Mouse (Mus musculus): Measurements from ENCODE around the gene Hist1h4m. TPM values are rescaled to one million over a fixed set of nuclear protein-coding genes. Genes with fewer than 3 reads are reported as not detected.
"Not testable (repeated sequence)": the region's sequence is repeated elsewhere in the genome, so short reads cannot be mapped to it uniquely, and the experiment has no call there.

Hist1h4m gene
- polyA plus RNA-seq, 1 experiment: not detected

DNA sequence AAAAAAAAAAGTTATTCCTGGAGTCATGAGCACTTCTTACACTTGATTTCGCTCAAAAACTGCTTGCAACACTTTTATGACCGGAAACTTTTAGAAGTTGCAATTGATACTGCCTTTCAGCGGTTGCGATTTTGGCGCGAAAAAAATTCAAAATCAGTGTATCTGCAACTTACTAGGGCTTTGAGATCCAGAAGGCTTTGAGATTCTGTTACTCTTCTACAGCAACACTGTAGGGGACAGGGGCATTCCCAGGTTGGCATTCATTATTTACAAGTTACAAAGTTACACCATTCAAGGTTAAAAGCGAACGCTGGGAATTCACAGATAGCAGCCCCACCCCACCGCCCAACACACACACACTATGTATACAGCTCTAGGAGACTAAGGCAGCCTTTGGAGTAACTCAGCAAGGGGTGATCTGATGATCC, 27.8 kb upstream of the Hist1h4m start:
- no peak overlapping the region for H3K4me3 ChIP-seq (ENCODE audit: insufficient read depth, low read depth, low read length)
- WGBS: under 1% methylated on average over 9 of the region's 9 CpGs
- H3K27ac ChIP-seq (ENCODE audit: insufficient read depth, low read depth, low read length): no peak overlapping the region
- H3K4me1 ChIP-seq (ENCODE audit: control insufficient read depth, insufficient read depth, low read length): no peaks in the 10 kb centered on the region; the same call in 1 of the 2 replicates
- TF ChIP-seq CTCF (IDR thresholded peaks at IDR 0.05; ENCODE audit: insufficient read depth, low read depth, low read length) (no peak), POLR2A (IDR thresholded peaks at IDR 0.05; ENCODE audit: insufficient read depth, low read depth, low read length) (no peak)

DNA sequence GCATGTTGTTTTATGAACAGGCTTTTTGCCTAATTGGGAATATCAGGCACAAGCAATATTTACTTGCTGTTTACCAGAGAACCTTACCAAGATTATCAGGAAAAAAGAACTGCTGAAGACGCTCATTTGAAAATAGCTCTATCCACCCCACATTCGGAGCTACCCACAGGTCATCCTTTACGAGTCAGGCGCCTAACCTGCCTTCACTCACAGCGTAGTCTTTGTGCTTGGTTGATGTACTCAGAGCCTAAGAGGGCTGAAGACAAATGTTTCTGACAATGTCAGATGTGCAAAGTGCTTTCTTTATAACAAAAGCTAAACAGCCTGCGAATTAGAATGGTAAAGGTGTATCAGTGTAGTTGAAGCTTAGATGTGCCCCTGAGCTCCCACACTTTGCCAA, 27.2 kb upstream of the Hist1h4m start:
- 32% methylated on average over 6 of the region's 6 CpGs for WGBS
- H3K27ac ChIP-seq (ENCODE audit: insufficient read depth, low read depth, low read length): no peak overlapping the region

DNA sequence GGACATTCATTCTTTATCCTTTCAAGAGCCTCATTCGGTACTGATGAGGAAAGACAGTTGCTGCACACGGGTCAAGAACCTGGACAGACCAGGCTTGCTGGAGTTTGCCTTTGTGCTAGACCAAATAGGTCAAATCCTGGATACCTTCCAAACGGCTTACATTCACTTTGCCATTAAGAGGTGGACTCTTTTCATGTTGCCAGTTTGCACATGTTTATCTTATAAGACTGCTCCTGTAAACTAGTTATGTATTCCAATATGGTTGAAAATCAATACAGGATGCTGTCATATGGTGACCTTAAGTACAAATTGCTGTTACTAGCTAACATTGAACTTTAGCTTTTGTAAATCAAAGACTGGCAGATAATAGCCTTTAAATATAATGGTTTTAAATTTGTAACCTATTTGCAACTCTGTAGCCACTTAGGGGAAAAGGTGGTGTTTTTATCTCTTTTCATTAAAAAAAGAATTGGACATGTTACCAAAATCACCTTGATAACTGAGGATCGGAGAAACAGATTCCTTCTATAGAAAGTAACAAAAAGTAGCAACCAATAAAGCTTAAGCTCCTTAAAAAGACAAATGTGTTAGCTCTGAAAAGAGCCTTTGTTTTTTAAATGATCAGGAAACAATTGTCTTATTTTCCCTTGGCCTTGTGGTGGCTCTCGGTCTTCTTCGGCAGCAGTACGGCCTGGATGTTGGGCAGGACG, 25.2 kb upstream of the Hist1h4m start:
- H3K27ac ChIP-seq (ENCODE audit: insufficient read depth, low read depth, low read length): no peak overlapping the region; the same call in 1 of the 2 replicates
- H3K4me3 ChIP-seq (ENCODE audit: insufficient read depth, low read depth, low read length): peak overlapping the region; percentile 43
- peaks cover 5% of the 10 kb centered on the region; the same call in 1 of the 2 replicates for H3K4me1 ChIP-seq (ENCODE audit: control insufficient read depth, insufficient read depth, low read length)
- TF ChIP-seq POLR2A (IDR thresholded peaks at IDR 0.05; ENCODE audit: insufficient read depth, low read depth, low read length) (no peak), CTCF (IDR thresholded peaks at IDR 0.05; ENCODE audit: insufficient read depth, low read depth, low read length) (no peak)
- 7% methylated on average over 8 of the region's 8 CpGs for WGBS

More for the DNA sequence above, 27.2 kb upstream of the Hist1h4m start:
- Histone ChIP-seq H3K4me3 (ENCODE audit: insufficient read depth, low read depth, low read length) (no peak overlapping the region), H3K4me1 (ENCODE audit: control insufficient read depth, insufficient read depth, low read length) (no peaks in the 10 kb centered on the region; the same call in 1 of the 2 replicates)
- no peak for TF ChIP-seq POLR2A (IDR thresholded peaks at IDR 0.05; ENCODE audit: insufficient read depth, low read depth, low read length)

DNA sequence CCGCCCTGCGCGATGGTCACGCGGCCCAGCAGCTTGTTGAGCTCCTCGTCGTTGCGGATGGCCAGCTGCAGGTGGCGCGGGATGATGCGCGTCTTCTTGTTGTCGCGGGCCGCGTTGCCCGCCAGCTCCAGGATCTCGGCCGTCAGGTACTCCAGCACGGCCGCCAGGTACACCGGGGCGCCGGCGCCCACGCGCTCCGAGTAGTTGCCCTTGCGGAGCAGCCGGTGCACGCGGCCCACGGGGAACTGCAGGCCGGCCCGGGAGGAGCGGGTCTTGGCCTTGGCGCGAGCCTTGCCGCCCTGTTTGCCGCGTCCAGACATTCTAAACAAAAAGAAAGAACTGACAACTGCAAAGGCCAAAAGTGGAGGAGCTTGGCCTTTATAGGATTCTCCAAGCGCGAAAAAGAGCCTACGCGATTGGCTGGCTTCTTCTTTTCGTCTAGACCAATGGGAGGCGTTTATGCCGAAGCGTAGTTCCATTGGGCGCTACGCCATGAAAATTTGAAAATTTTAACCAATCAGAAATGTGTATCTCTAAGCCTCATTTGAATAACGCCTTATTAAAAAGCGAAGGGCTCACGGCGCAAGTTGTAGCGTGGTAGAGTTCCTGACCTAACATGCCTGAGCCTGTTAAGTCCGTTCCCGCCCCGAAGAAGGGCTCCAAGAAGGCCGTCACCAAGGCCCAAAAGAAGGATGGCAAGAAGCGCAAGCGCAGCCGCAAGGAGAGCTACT, 24.5 kb upstream of the Hist1h4m start, which contains the start of the genes Hist1h2an and Hist1h2bp:
Gene Hist1h2an, minus strand, starts transcription at position 320 of the 731 bp plus-strand sequence.
Gene Hist1h2bp, plus strand, starts transcription at position 563 of the 731 bp plus-strand sequence.
- Histone ChIP-seq H3K27ac (ENCODE audit: insufficient read depth, low read depth, low read length) (peak within 1 kb of the TSS; percentile 80), H3K4me3 (ENCODE audit: insufficient read depth, low read depth, low read length) (peak within 1 kb of the TSS; percentile 60)
- WGBS: under 1% methylated on average over 42 of the region's 63 CpGs
- H3K4me1 ChIP-seq (ENCODE audit: control insufficient read depth, insufficient read depth, low read length): not testable (repeated sequence)

DNA sequence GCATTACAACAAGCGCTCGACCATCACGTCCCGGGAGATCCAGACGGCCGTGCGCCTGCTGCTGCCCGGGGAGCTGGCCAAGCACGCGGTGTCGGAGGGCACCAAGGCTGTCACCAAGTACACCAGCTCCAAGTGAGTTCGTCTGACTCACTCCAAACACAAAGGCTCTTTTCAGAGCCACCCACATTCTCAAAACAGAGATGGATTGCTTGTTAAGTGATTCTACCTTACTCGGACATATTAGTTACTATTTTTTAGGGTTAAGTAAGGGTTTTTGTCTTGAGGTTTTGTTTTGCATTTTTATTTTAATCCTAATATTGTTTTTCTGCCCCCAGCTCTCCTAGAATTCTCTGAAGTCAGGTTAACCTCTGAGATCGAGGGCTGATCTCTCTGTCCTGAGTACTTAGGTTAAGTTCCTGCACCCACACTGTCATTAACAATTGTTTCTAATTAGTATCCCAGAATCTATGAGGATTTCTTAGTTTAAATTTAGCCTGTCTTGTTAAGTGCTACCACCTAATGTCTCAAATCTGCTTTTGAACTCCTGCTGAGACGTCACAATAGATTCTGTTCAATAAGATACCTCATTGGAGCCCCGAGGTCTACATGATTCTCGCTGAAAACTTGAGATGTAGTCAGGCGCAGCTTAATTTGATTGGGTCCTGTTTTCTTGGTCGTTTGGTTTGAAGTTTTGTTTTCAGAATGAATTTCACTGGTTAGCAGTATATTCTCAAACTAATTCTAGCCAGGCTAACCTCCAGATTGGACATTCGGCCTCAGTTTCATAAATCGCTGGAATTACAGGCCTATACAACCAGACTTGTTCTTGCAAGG, 23.6 kb upstream of the Hist1h4m start:
- Histone ChIP-seq H3K27ac (ENCODE audit: insufficient read depth, low read depth, low read length) (no peak overlapping the region), H3K4me1 (ENCODE audit: control insufficient read depth, insufficient read depth, low read length) (peaks cover 5% of the 10 kb centered on the region; the same call in 1 of the 2 replicates), H3K4me3 (ENCODE audit: insufficient read depth, low read depth, low read length) (peak overlapping the region; percentile 32)
- TF ChIP-seq CTCF (IDR thresholded peaks at IDR 0.05; ENCODE audit: insufficient read depth, low read depth, low read length) (no peak), POLR2A (IDR thresholded peaks at IDR 0.05; ENCODE audit: insufficient read depth, low read depth, low read length) (no peak)
- 20% methylated on average over 16 of the region's 21 CpGs for WGBS

DNA sequence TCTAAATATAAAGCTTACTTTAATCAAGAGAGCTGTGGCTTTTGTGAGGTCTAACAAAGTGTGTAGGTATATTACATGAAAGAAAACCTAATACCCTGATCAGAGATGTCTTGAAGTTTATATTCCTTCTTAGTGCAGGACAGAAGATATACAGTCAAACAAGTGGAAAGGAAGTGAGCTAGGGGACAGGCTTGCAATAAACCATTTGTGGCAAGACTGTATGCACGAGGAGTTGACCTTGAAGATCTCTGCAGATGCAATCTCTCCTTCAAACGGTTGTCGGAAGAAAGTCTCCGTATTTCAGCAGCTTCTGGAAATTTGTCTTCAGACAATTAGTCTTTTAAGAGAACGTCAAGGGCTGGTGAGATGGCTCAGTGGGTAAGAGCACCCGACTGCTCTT, 21.6 kb upstream of the Hist1h4m start:
- Histone ChIP-seq H3K27ac (ENCODE audit: insufficient read depth, low read depth, low read length) (no peak overlapping the region), H3K4me1 (ENCODE audit: control insufficient read depth, insufficient read depth, low read length) (peaks cover 5% of the 10 kb centered on the region; the same call in 1 of the 2 replicates), H3K4me3 (ENCODE audit: insufficient read depth, low read depth, low read length) (no peak overlapping the region)
- WGBS: 75% methylated on average over 6 of the region's 6 CpGs
- TF ChIP-seq CTCF (IDR thresholded peaks at IDR 0.05; ENCODE audit: insufficient read depth, low read depth, low read length) (no peak), POLR2A (IDR thresholded peaks at IDR 0.05; ENCODE audit: insufficient read depth, low read depth, low read length) (no peak)

DNA sequence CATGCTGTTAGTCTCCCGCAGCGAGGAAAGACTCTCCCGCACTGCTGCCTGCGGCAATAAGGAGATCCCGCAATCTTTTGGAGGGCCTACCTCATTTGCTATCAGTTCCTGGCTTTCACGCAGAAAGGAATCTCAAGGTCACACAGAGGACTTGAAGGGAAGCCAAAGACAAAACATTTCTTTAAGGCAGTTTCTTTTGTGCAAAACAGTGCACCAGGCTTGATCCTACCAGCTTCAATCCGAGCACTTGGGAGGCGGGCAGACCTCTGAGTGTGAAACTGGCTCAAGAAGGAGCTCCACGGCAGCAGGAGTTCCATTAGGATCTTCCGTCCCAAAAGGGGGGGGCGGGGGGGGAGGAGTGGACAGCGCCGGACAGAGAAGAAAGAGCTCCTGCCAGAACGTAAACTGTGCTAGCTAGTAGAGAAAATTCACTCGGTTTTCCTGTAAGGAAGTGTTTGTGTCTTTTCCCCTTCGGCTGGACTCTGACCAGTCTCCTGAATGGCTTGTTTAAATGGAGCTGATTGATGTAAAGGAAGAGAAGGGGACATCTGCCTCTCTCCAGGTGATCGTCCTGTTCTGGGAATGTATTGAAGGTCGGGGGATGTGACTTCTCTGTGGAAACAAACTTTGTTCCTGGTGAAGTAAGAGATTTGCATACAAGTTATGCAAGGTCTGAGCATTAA, 20.8 kb upstream of the Hist1h4m start:
- no peak overlapping the region for H3K4me3 ChIP-seq (ENCODE audit: insufficient read depth, low read depth, low read length)
- TF ChIP-seq CTCF (IDR thresholded peaks at IDR 0.05; ENCODE audit: insufficient read depth, low read depth, low read length) (no peak), POLR2A (IDR thresholded peaks at IDR 0.05; ENCODE audit: insufficient read depth, low read depth, low read length) (no peak)
- H3K4me1 ChIP-seq (ENCODE audit: control insufficient read depth, insufficient read depth, low read length): peaks cover 5% of the 10 kb centered on the region; the same call in 1 of the 2 replicates
- 12% methylated on average over 18 of the region's 18 CpGs for WGBS
- H3K27ac ChIP-seq (ENCODE audit: insufficient read depth, low read depth, low read length): no peak overlapping the region

DNA sequence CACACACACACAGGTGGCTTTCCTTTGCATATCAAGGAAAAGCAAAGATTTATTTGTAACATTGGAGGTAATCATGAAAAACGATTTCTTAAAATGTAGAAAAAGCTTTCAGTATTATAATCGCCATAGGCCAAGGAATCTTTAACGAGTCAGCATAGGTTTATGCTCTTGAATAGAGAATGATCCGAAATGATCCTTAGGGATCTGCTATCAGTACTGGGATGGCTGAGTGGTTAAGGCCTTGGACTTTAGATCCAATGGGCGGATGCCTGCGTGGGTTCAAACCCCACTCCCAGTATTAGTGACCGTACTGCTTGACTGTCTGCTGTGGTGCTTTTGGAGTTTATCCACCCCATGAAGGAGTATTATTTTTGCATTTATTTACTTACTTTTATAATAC, 16.0 kb upstream of the Hist1h4m start:
- H3K27ac ChIP-seq (ENCODE audit: insufficient read depth, low read depth, low read length): no peak overlapping the region
- H3K4me1 ChIP-seq (ENCODE audit: control insufficient read depth, insufficient read depth, low read length): peaks cover 2% of the 10 kb centered on the region; the same call in 1 of the 2 replicates
- H3K4me3 ChIP-seq (ENCODE audit: insufficient read depth, low read depth, low read length): no peak overlapping the region
- TF ChIP-seq CTCF (IDR thresholded peaks at IDR 0.05; ENCODE audit: insufficient read depth, low read depth, low read length): no peak
- no peak for TF ChIP-seq POLR2A (IDR thresholded peaks at IDR 0.05; ENCODE audit: insufficient read depth, low read depth, low read length)
- WGBS: 93% methylated on average over 7 of the region's 7 CpGs

DNA sequence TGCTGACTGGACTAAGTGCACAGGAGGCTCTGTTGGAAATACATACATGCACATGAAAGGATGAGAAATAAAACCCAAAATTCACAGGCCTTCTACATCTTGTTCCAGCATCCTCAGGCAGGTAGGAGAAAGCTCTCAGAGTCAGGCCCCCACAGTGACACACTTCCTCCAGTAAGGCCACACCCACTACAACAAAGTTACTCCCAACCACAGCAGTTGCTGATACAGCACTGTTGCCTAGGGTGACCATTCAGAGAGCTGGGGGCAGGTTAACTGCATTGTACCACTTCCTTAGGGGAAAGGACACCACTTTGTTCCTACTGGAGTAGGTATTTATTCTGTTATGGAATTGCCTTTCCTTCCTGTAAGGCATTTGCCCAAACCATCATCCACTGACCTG, 14.4 kb upstream of the Hist1h4m start:
- not testable (repeated sequence) for H3K4me3 ChIP-seq (ENCODE audit: insufficient read depth, low read depth, low read length); H3K27ac ChIP-seq (ENCODE audit: insufficient read depth, low read depth, low read length); H3K4me1 ChIP-seq (ENCODE audit: control insufficient read depth, insufficient read depth, low read length)

DNA sequence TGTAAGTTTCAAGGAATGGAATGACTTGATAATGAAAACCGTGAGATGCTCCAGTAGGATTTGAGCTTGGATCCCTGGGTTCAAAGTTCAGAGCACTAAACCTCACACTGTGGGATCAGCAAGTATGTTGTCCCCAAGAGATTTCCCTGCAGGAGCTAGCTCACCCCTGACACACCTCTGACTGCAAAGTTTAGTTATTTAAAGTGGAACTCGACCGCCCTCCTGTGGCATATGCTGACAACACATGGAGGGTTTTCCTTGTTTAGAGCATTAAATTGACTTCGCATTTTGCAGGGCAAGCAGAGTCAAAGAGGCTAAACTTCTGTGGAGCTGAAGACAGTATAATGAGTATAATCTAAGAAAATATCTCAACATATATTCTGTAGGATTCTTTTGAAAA, 8.5 kb upstream of the Hist1h4m start:
- H3K27ac ChIP-seq (ENCODE audit: insufficient read depth, low read depth, low read length); H3K4me1 ChIP-seq (ENCODE audit: control insufficient read depth, insufficient read depth, low read length); H3K4me3 ChIP-seq (ENCODE audit: insufficient read depth, low read depth, low read length): not testable (repeated sequence)
- no CpG with 5 or more reads among the region's 4 CpGs for WGBS

DNA sequence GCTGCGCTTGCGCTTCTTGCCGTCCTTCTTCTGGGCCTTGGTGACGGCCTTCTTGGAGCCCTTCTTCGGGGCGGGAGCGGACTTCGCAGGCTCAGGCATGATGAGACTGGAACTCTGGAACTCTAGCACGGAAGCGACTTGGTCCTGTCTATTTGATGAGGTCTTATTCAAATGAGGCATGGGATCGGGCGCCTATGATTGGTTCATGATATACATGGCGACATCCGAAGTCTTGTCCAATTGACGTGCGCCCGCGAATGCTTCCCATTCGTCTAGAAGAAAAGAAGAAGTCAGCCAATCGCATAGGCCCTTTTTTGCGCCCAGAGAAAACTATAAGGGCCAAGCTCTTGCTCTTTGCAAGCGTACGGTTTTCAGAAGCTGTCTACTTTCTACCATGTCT, 1.5 kb upstream of the Hist1h4m start, which contains the start of the genes Hist1h2bq and Hist1h2ao:
Gene Hist1h2bq, minus strand, starts transcription at position 125 of the 400 bp plus-strand sequence.
Gene Hist1h2ao, plus strand, starts transcription at position 393 of the 400 bp plus-strand sequence.
- WGBS: no CpG with 5 or more reads among the region's 23 CpGs

DNA sequence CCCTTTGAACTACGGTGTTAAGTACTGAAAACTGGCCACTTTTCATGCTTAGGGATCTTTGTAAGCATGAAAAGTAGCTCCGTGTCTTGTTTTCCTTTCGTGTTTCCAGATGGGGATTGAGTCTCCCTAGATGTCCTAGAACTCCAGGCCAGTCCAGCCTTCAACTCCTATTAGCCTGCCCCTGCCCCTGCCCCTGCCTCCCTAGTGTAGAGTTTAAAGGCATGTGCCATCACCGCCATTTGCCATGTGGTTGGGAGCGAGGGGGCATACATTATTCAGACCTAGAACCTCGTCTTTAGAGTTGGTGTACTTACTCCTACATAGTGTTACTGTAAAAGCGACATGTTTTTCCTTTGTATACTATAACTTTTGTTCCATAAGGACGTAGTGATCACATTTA, 472 bp upstream of the Hist1h4m start:
- WGBS: no CpG with 5 or more reads among the region's 8 CpGs
- not testable (repeated sequence) for H3K27ac ChIP-seq (ENCODE audit: insufficient read depth, low read depth, low read length); H3K4me1 ChIP-seq (ENCODE audit: control insufficient read depth, insufficient read depth, low read length); H3K4me3 ChIP-seq (ENCODE audit: insufficient read depth, low read depth, low read length)

More for the DNA sequence above, 1.5 kb upstream of the Hist1h4m start, which contains the start of the genes Hist1h2bq and Hist1h2ao:
- not testable (repeated sequence) for H3K4me3 ChIP-seq (ENCODE audit: insufficient read depth, low read depth, low read length); H3K27ac ChIP-seq (ENCODE audit: insufficient read depth, low read depth, low read length); H3K4me1 ChIP-seq (ENCODE audit: control insufficient read depth, insufficient read depth, low read length)

Measured in olfactory bulb, adult 2 months (tissue).